Mouse (Mus musculus) midbrain, embryonic 16.5 days (tissue): ENCODE measurements at regions not wholly inside any gene's neighbourhood (a gene's known extent, or its start where the extent isn't known, plus 50 kb on each side); places are given as distances from the start of the nearest gene placed in this dataset.

Source experiments
- ATAC-seq: fragments of 200-750 bp; cut with Nextera tagmentation; 2 replicates; pipeline ENCODE4 v1.8.0; 2017; ENCODE audit warnings: moderate TSS enrichment
- H3K27ac ChIP-seq: fragments of 300-500 bp; sonication (generic); 2 replicates; pipeline ENCODE4 v1.5.1; 2014; ENCODE audit warnings: mild to moderate bottlenecking, low read length, mixed read lengths
- H3K27me3 ChIP-seq: fragments of 300-500 bp; sonication (generic); 2 replicates; pipeline ENCODE4 v1.6.1; 2014; ENCODE audit warnings: low read depth, low read length, mixed read lengths; ENCODE audit not compliant: control insufficient read depth, insufficient read depth
- H3K36me3 ChIP-seq: fragments of 300-500 bp; sonication (generic); 2 replicates; pipeline ENCODE4 v1.6.1; 2014; ENCODE audit warnings: mild to moderate bottlenecking, low read length, moderate library complexity, mixed read lengths; ENCODE audit not compliant: control insufficient read depth, insufficient read depth
- H3K4me1 ChIP-seq: fragments of 300-500 bp; sonication (generic); 2 replicates; pipeline ENCODE4 v1.6.1; 2014; ENCODE audit warnings: mild to moderate bottlenecking, low read length, mixed read lengths; ENCODE audit not compliant: control insufficient read depth, insufficient read depth
- H3K4me2 ChIP-seq: fragments of 300-500 bp; sonication (generic); 2 replicates; pipeline ENCODE4 v1.6.1; 2014; ENCODE audit warnings: mild to moderate bottlenecking, low read length, mixed read lengths
- H3K4me3 ChIP-seq: fragments of 300-500 bp; sonication (generic); 2 replicates; pipeline ENCODE4 v1.5.1; 2014; ENCODE audit warnings: low read depth, mild to moderate bottlenecking, low read length, moderate library complexity, mixed read lengths
- H3K9ac ChIP-seq: fragments of 300-500 bp; sonication (generic); 2 replicates; pipeline ENCODE4 v1.6.1; 2014; ENCODE audit warnings: low read depth, low read length, mixed read lengths
- H3K9me3 ChIP-seq: fragments of 300-500 bp; sonication (generic); replicated peaks from 2 replicates; pipeline ENCODE4 v1.6.1; 2014; ENCODE audit warnings: mild to moderate bottlenecking, low read length, mixed read lengths; ENCODE audit not compliant: control insufficient read depth, poor library complexity, severe bottlenecking
- WGBS: fragments of 180-500 bp; shearing (Covaris S2); extraction: QIAGEN DNeasy Blood & Tissue Kit; methylation state at CpG from one replicate; pipeline ENCODE4 v1.1.7; 2014; 5-methylcytosine and 5-hydroxymethylcytosine counted together

DNA sequence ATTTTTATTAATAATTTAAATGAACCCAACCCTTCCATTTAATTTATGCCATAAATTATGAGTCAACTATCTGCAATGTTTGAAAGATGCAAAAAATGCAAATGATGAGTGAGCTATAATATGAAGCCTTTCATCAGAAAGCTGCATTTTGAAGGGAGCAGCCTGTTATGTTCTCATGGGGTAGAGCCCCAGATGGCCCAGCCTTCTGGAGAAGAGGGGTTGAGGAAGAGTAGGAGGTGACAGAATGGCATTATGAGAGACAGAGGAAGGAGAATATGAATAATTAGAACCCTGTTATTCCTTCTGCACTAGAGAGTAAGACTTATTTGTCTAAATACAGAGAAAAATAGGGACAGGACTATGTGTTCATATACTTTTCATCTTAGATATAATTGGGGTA, 261.3 kb downstream of the Gria2 start:
- no peaks in the 10 kb centered on the region for H3K9me3 ChIP-seq
- no peak overlapping the region for H3K4me3 ChIP-seq
- H3K4me2 ChIP-seq = no peak overlapping the region
- ATAC-seq = no peak
- H3K36me3 ChIP-seq = no peaks in the 10 kb centered on the region
- no peaks in the 10 kb centered on the region for H3K4me1 ChIP-seq
- no peak overlapping the region for H3K27ac ChIP-seq
- no peak overlapping the region for H3K9ac ChIP-seq
- no peaks in the 10 kb centered on the region for H3K27me3 ChIP-seq

DNA sequence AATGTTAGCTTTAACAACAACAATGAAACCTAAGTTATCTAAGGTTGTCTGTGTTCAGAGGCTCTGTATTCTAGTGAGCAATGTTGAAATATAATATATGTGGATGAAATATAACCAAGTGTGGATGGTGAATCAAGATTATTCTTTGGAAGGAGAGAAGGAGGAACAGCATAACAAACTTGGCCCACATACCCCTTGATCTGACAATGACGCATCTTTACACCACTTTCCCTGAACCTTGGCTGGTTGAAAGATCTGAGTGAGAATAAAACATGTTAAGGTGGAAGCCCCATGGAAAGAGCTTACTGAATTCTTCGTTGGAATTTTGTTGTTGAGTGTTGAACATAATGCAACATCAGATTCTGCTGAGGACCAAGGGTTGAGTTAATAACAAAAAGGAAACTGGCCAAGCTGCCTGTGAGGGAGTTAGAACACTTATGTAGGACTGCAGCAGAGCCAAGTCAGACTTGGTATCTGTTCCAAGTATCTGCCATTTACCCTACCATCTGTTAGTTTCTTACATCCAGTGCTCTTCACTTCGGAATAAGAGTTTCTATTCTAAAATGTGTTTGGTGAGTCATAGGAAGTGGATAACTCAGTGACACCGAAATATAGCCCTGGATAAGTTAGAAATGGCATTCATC, 268.8 kb downstream of the Gria2 start:
- ATAC-seq = no peak
- no peak overlapping the region for H3K27ac ChIP-seq
- no peaks in the 10 kb centered on the region for H3K27me3 ChIP-seq

DNA sequence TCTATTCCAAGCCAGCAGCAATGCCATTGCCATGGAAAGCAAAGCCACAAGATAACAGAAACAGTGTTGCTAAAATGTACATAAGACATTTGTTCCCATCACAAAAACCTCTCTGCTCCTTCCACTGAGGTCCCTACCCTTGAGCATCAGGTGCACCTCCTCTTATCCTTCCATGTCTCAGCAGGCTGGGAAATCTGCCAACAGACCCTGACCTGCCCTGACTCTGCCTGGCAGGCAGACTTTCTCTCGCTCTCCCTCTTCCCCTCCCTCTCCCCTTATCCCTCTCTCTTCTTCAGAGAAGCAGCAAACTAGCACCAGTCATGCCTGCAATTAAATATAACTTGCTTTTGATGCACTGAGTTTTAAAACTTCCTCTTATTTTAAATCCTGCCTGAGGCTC, 288.6 kb downstream of the Gria2 start:
- Histone ChIP-seq H3K36me3 (no peaks in the 10 kb centered on the region), H3K4me1 (no peaks in the 10 kb centered on the region)
- 13% methylated on average over 1 of the region's 1 CpGs for WGBS

More for the DNA sequence above, 268.8 kb downstream of the Gria2 start:
- Histone ChIP-seq H3K4me3 (no peak overlapping the region), H3K4me1 (no peaks in the 10 kb centered on the region), H3K9ac (no peak overlapping the region), H3K4me2 (no peak overlapping the region), H3K9me3 (no peaks in the 10 kb centered on the region), H3K36me3 (no peaks in the 10 kb centered on the region)
- WGBS = 85% methylated on average over 4 of the region's 4 CpGs

DNA sequence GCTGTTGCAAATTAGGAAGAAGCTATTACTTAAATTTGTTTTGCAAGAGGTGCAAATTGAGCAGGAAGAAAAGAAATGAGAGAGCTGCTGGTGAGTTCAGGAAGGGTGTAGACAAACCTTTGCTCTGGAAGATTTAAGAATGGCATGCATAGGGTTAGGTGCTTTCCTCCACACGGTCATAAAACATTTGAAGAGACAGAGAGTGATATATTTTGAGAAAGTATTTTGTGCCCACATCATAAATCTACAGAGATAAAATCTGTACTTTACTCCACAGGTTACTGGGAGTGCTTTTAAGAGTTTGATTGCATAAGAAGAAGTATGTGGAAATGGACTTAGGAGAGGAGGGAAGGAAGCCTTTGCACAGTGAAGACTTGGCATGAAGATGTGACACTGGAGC, 293.4 kb downstream of the Gria2 start:
- H3K4me1 ChIP-seq = no peaks in the 10 kb centered on the region
- no peaks in the 10 kb centered on the region for H3K27me3 ChIP-seq
- H3K4me3 ChIP-seq = no peak overlapping the region
- no peak overlapping the region for H3K27ac ChIP-seq
- no peaks in the 10 kb centered on the region for H3K9me3 ChIP-seq
- no peak for ATAC-seq
- 74% methylated on average over 1 of the region's 1 CpGs for WGBS
- H3K4me2 ChIP-seq = no peak overlapping the region
- no peaks in the 10 kb centered on the region for H3K36me3 ChIP-seq
- H3K9ac ChIP-seq = no peak overlapping the region

More for the DNA sequence above, 288.6 kb downstream of the Gria2 start:
- Histone ChIP-seq H3K27me3 (no peaks in the 10 kb centered on the region), H3K4me3 (no peak overlapping the region), H3K27ac (no peak overlapping the region), H3K9ac (no peak overlapping the region), H3K4me2 (no peak overlapping the region), H3K9me3 (no peaks in the 10 kb centered on the region)
- no peak for ATAC-seq

DNA sequence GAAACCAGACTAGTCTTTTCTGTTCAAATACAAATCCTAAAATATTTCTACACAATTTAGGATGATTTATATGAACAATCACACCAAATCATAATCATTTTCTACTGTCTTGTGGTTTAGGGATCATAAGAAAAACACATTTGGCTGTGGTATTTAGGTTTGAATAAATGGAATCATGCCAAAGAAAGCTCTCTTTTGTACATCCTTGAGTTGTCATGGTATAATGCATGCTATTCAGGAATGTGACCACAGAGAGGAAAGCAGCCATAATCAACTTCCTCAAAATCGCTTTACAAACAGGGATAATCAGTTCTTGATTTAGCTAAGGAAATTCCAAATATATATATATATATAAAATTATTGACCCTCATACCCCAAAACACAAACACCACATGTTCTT, 295.9 kb downstream of the Gria2 start:
- H3K36me3 ChIP-seq = no peaks in the 10 kb centered on the region
- no peak overlapping the region for H3K4me3 ChIP-seq
- no peaks in the 10 kb centered on the region for H3K27me3 ChIP-seq
- H3K4me1 ChIP-seq = no peaks in the 10 kb centered on the region
- H3K9me3 ChIP-seq = no peaks in the 10 kb centered on the region
- no peak overlapping the region for H3K9ac ChIP-seq
- H3K4me2 ChIP-seq = no peak overlapping the region
- no peak for ATAC-seq
- no peak overlapping the region for H3K27ac ChIP-seq
- WGBS = 49% methylated on average over 1 of the region's 1 CpGs

DNA sequence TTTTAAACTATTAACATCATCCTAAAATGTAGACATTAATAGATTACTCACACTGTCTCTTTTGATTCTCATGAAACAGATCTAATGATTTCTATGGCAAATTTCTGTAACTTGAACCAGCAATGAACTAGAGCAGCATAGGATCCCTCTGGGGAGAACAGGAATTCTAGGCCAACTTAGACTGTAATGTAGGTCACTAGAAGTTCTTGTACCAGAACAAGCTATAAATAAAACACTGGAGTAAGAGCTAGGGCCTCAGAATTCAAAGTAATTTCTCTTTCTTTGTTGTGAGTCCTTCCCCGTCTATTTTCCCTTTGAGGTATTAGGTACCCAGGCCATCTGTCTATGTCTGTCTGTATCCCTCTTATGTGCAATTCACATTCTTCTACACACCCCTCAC, 301.5 kb downstream of the Gria2 start:
- Histone ChIP-seq H3K9me3 (no peaks in the 10 kb centered on the region), H3K4me1 (no peaks in the 10 kb centered on the region), H3K27me3 (no peaks in the 10 kb centered on the region), H3K27ac (no peak overlapping the region), H3K9ac (no peak overlapping the region), H3K4me3 (no peak overlapping the region), H3K36me3 (no peaks in the 10 kb centered on the region), H3K4me2 (no peak overlapping the region)
- no peak for ATAC-seq
- WGBS = 65% methylated on average over 1 of the region's 1 CpGs

DNA sequence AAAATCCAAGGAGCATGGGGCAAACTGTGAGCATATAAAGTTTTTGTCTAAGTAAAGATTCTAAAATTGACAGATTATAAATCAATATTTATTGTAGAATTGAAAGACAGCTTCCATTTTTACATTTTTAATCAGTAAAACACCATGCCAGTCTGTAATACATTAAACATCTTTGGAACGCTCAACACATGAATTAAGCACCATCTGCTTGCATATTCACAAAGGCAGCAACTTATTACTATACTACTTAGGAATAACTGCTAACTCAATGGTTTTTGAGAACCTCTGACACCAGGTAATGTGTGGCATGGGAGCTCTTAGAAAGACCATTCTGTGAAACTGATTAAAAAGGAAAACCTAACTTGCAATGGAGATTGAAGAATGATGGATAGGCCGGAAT, 306.1 kb downstream of the Gria2 start:
- Histone ChIP-seq H3K9ac (no peak overlapping the region), H3K36me3 (no peaks in the 10 kb centered on the region), H3K4me2 (no peak overlapping the region), H3K4me3 (no peak overlapping the region), H3K27ac (no peak overlapping the region), H3K27me3 (no peaks in the 10 kb centered on the region), H3K9me3 (no peaks in the 10 kb centered on the region), H3K4me1 (no peaks in the 10 kb centered on the region)
- 84% methylated on average over 2 of the region's 2 CpGs for WGBS
- no peak for ATAC-seq

DNA sequence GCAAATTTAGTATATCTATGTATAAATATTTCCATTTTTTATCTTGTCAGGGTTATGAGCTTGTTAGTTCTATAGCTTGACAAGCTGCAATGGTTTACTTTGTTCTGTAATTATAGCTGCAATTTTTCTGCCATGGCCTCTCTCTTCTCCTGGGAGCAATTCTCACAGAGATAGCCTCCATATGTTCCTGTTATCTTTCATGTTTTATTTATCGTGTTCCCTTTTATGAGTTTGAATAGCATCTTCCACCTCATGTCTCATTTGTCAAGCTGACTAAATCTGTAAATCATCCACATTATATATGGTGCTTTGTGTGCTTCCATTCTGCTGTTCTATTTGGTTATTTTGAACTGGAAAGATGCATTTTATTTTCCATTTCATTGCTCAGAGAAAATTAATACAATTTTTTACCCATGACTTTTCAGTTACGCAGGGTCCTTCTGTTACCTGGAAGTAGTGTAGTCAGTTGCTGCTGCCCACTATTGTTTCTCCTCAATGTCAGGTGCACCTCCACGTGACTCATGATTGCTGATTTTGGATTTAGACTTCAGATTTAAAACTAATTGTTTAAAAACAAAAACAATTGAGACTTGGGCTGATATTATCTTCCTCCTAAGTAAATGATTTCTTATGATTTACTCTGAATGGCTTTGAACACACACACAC, 318.3 kb downstream of the Gria2 start:
- H3K4me2 ChIP-seq = no peak overlapping the region
- ATAC-seq = no peak
- H3K27ac ChIP-seq = no peak overlapping the region
- no peaks in the 10 kb centered on the region for H3K9me3 ChIP-seq
- no peaks in the 10 kb centered on the region for H3K27me3 ChIP-seq
- H3K4me1 ChIP-seq = no peaks in the 10 kb centered on the region
- H3K4me3 ChIP-seq = no peak overlapping the region
- WGBS = 67% methylated on average over 3 of the region's 3 CpGs
- H3K9ac ChIP-seq = no peak overlapping the region
- H3K36me3 ChIP-seq = no peaks in the 10 kb centered on the region

DNA sequence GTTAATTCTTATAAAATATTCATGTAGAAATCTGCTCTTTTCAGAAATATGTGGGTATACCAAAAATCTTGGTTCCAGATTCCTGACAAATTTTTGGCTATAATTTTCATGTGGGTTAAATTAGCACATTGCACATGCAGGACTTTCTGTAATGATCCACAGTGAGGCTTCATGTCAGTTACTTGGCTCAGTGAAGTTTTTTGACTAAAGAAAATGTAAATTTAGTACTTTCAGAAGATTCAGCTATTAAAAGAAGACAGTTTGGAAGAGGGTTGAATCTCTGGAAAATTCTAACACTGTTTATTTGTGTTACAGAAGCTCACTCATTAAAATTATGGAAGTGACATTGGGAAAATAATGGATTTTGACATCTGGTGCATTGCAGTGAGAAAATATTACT, 324.0 kb downstream of the Gria2 start:
- Histone ChIP-seq H3K27ac (no peak overlapping the region), H3K27me3 (no peaks in the 10 kb centered on the region), H3K9ac (no peak overlapping the region), H3K9me3 (no peaks in the 10 kb centered on the region), H3K36me3 (no peaks in the 10 kb centered on the region), H3K4me1 (no peaks in the 10 kb centered on the region), H3K4me3 (no peak overlapping the region), H3K4me2 (no peak overlapping the region)
- ATAC-seq = no peak
